Mouse (Mus musculus) cerebellum, adult 18-20 months (tissue): ENCODE measurements around the gene Espnl.

Experiments used
- DNase-seq, 2 experiments: peaks; one replicate each; pipeline ENCODE4 v3.0.0; 2021

The Espnl gene

GRCm38 (mm10) chr1:91324646-91325045 is 2.8 kb downstream of the Espnl start:
- DNase-seq: no peak

- no peak for DNase-seq
Observed at GRCm38 (mm10) chr1:91325488-91326042, 3.7 kb downstream of the Espnl start.

GRCm38 (mm10) chr1:91332102-91332501 is 10.2 kb downstream of the Espnl start:
- no peak for DNase-seq

- no peak for DNase-seq
Observed at GRCm38 (mm10) chr1:91333582-91333981, 11.7 kb downstream of the Espnl start.

GRCm38 (mm10) chr1:91337355-91337754 is 15.5 kb downstream of the Espnl start:
- DNase-seq: no peak

GRCm38 (mm10) chr1:91344001-91344400 is 22.1 kb downstream of the Espnl start:
- no peak for DNase-seq

GRCm38 (mm10) chr1:91344921-91345685 is 23.2 kb downstream of the Espnl start:
- DNase-seq: peak in 1 of 2 experiments; percentile 15

- DNase-seq: peak; percentile 71 to 72
Observed at GRCm38 (mm10) chr1:91346892-91347291, 25.0 kb downstream of the Espnl start.

- DNase-seq: no peak
Observed at GRCm38 (mm10) chr1:91350841-91351240, 29.0 kb downstream of the Espnl start, which contains the start of gene Klhl30. TSS of gene Klhl30 (plus strand) at chr1:91351016.

GRCm38 (mm10) chr1:91351249-91351648 is 29.4 kb downstream of the Espnl start:
- DNase-seq: no peak

- DNase-seq: no peak
Observed at GRCm38 (mm10) chr1:91352277-91352676, 30.4 kb downstream of the Espnl start.

- no peak for DNase-seq
Observed at GRCm38 (mm10) chr1:91356105-91356504, 34.2 kb downstream of the Espnl start.

GRCm38 (mm10) chr1:91362113-91362512 is 40.2 kb downstream of the Espnl start:
- DNase-seq: no peak

- DNase-seq: no peak
Observed at GRCm38 (mm10) chr1:91364822-91365644, 43.2 kb downstream of the Espnl start.

- no peak for DNase-seq
Observed at GRCm38 (mm10) chr1:91365816-91366214, 43.9 kb downstream of the Espnl start.

- DNase-seq: peak; percentile 28 to 48
Observed at GRCm38 (mm10) chr1:91366215-91367108, 44.6 kb downstream of the Espnl start, which contains the start of gene Erfe. TSS of gene Erfe (plus strand) at chr1:91366430.

GRCm38 (mm10) chr1:91367295-91367694 is 45.4 kb downstream of the Espnl start:
- DNase-seq: no peak

GRCm38 (mm10) chr1:91369408-91369807 is 47.5 kb downstream of the Espnl start:
- no peak for DNase-seq

GRCm38 (mm10) chr1:91370055-91370454 is 48.2 kb downstream of the Espnl start:
- no peak for DNase-seq

- no peak for DNase-seq
Observed at GRCm38 (mm10) chr1:91373414-91373835, 51.5 kb downstream of the Espnl start.

- DNase-seq: peak; percentile 70 to 76
Observed at GRCm38 (mm10) chr1:91380453-91381090, 58.7 kb downstream of the Espnl start.

- no peak for DNase-seq
Observed at GRCm38 (mm10) chr1:91381091-91381471, 59.2 kb downstream of the Espnl start.
